Mouse (Mus musculus) megakaryocyte, embryonic 14.5 days (primary cell): ENCODE data around the gene Olfr576.

ENCODE experiments used
- FLI1 ChIP-seq: IDR thresholded peaks from 2 replicates; pipeline ENCODE4 v1.6.1; 2012; ENCODE audit warnings: low read length, inconsistent platforms, mixed read lengths
- GATA1 ChIP-seq: IDR thresholded peaks from 3 replicates; pipeline ENCODE4 v1.6.1; 2012; ENCODE audit warnings: mixed read lengths, low read length, inconsistent platforms, borderline replicate concordance

DNA sequence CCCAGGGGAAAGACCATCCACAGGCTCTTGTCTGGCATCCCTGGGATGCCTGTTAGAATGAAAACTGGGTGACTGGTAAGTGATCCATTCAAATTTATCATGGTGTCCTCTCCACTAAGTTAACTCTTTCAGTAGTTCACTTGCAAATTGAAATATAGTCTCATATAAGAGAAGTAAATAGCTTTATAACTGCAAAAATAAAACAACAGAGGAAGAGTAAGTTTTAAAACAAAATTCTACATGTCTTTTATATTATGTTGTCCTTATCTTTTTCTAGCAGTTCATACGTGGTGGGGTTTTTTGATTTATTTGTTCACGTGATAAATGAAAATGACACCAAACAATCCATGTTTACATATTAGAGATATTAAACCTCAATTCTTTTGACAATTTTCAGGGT, 20.0 kb upstream of the Olfr576 start, which contains the start of gene Olfr573-ps1:
- TF ChIP-seq GATA1 (no peak), FLI1 (no peak)
